Mouse (Mus musculus) olfactory bulb, adult 2 months (tissue): Measurements from ENCODE around the gene Trim72.

Source experiments
- CTCF ChIP-seq: fragments of 200-500 bp; IDR thresholded peaks from 2 replicates; pipeline ENCODE4 v1.5.1; 2012; ENCODE audit warnings: low read depth, mild to moderate bottlenecking, low read length, moderate library complexity; ENCODE audit not compliant: insufficient read depth
- POLR2A ChIP-seq: fragments of 200-500 bp; IDR thresholded peaks from 2 replicates; pipeline ENCODE4 v1.6.1; 2012; ENCODE audit warnings: mild to moderate bottlenecking, low read depth, low read length, moderate library complexity; ENCODE audit not compliant: insufficient read depth

DNA sequence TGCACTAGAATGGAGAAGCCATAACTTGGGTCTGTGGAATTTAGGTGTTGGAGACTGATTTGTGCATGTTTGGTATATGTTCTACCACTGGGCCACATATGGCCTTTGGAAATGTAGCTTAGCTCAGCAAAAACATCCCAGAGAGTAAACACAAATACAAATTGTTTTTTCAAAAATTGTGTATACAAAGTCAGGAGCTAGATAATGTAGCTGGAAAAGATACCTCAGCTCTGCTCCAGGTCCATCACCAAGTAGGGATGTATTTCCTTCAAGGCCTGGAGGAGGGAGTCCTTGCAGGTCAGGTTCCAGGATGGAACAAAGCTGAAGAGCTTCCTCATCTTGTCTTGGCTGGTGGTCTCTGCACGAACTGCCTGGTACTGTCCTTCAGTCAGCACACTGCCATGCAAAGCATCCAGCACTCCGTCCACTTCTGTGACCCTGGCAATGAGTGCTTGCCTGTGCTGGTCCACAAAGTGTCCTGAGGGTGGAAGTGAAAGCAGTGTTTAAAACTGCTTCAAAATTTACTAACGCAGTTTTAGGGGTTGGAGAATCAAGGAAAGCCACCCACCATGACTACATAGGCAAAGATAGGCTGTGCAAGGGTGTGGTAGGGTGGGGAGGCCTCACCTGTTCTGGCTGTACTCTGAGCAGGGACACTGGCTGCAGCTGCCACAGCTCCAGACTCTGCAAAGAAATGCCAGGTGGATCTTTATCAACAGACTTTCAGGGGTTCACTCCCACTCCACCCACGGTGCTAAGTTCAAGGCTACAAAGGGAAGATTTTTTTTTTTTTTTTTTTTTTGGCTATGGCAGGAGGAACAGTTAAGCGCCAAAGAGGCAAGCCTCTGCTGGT lies 11.0 kb upstream of the Trim72 start:
- no peak for TF ChIP-seq CTCF
- TF ChIP-seq POLR2A, result no peak
